Mouse (Mus musculus): Measurements from ENCODE around the gene Phc1.

DNA sequence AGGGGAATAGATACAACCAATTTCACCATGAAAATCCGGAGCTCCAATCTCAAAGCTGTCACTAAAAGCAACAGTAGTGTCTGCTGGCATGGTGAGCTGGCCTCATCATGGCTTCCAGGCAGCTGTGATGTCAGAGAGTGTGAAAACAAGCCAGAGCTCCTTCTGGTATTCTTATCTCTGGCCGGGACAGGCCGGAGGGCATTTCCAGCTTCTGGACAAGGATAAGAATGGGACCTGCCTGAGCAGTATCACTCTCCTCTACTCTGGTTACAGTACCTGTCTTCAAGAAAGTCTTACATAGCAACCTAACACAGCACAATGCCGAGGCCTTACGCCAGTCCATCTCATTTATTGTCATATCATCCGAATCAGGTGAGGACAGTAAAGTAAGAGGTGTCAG is 5.4 kb upstream of the Phc1 start:
- TF ChIP-seq CTCF (IDR thresholded peaks at IDR 0.05; ENCODE audit: extremely low read depth, insufficient read length, insufficient replicate concordance, low read depth, low read length) = no peak
- no peak for TF ChIP-seq POLR2A (IDR thresholded peaks at IDR 0.05; ENCODE audit: low read depth, low read length)
